Mouse (Mus musculus) kidney, embryonic 14.5 days (tissue): ENCODE data around the gene Slc15a5. TPM values are rescaled to one million over a fixed set of nuclear protein-coding genes. Genes with fewer than 3 reads are reported as not detected.

Source experiments
- ATAC-seq: fragments of 200-750 bp; cut with Nextera tagmentation; 2 replicates; pipeline ENCODE4 v1.8.0; 2017; ENCODE audit warnings: moderate number of reproducible peaks, mild to moderate bottlenecking, moderate TSS enrichment, moderate library complexity; ENCODE audit not compliant: low FRiP score, low TSS enrichment
- H3K27ac ChIP-seq: fragments of 300-500 bp; sonication (generic); 2 replicates; pipeline ENCODE4 v1.5.1; 2014; ENCODE audit warnings: low read depth, mild to moderate bottlenecking, low read length, moderate library complexity, mixed read lengths
- H3K27me3 ChIP-seq: fragments of 300-500 bp; sonication (generic); 2 replicates; pipeline ENCODE4 v1.6.1; 2014; ENCODE audit warnings: mild to moderate bottlenecking, low read length; ENCODE audit not compliant: control insufficient read depth, insufficient read depth
- H3K36me3 ChIP-seq: fragments of 300-500 bp; sonication (generic); 2 replicates; pipeline ENCODE4 v1.6.1; 2014; ENCODE audit warnings: low read length, mixed read lengths; ENCODE audit not compliant: control insufficient read depth, insufficient read depth
- H3K4me1 ChIP-seq: fragments of 300-500 bp; sonication (generic); 2 replicates; pipeline ENCODE4 v1.6.1; 2014; ENCODE audit warnings: low read length, mixed read lengths; ENCODE audit not compliant: control insufficient read depth, insufficient read depth
- H3K4me2 ChIP-seq: fragments of 300-500 bp; sonication (generic); replicated peaks from 2 replicates; pipeline ENCODE4 v1.6.1; 2014; ENCODE audit warnings: low read depth, mild to moderate bottlenecking, low read length
- H3K4me3 ChIP-seq: fragments of 300-500 bp; sonication (generic); 2 replicates; pipeline ENCODE4 v1.5.1; 2014; ENCODE audit warnings: mild to moderate bottlenecking, low read length
- H3K9ac ChIP-seq: fragments of 300-500 bp; sonication (generic); 2 replicates; pipeline ENCODE4 v1.6.1; 2014; ENCODE audit warnings: low read depth, mild to moderate bottlenecking, low read length, moderate library complexity
- H3K9me3 ChIP-seq: fragments of 300-500 bp; sonication (generic); 2 replicates; pipeline ENCODE4 v1.6.1; 2016; ENCODE audit warnings: low read length; ENCODE audit not compliant: control insufficient read depth
- WGBS: fragments of 180-500 bp; shearing (Covaris S2); extraction: QIAGEN DNeasy Blood & Tissue Kit; methylation state at CpG from one replicate; pipeline ENCODE4 v1.1.7; 2014; 5-methylcytosine and 5-hydroxymethylcytosine counted together
- polyA plus RNA-seq: library from polyadenylated mRNA; unstranded; fragments of >200 nt; fragmentation: Nextera tagmentation; extraction: Ambion mirVana; gene quantifications from 2 replicates; pipeline ENCODE4 v1.2.1, GENCODE M21; 2014

Gene Slc15a5
- polyA plus RNA-seq, 1 experiment from 2014 or later = not detected

GRCm38 (mm10) chr6:137985169-137985568 lies 94.5 kb downstream of the Slc15a5 start:
- H3K4me2 ChIP-seq = no peak overlapping the region
- H3K36me3 ChIP-seq = no peaks in the 10 kb centered on the region
- H3K4me1 ChIP-seq = no peaks in the 10 kb centered on the region
- H3K4me3 ChIP-seq = no peak overlapping the region
- WGBS = 90% methylated on average over 6 of the region's 6 CpGs
- no peaks in the 10 kb centered on the region for H3K27me3 ChIP-seq
- no peaks in the 10 kb centered on the region for H3K9me3 ChIP-seq
- H3K9ac ChIP-seq = no peak overlapping the region
- ATAC-seq = no peak
- no peak overlapping the region for H3K27ac ChIP-seq

DNA sequence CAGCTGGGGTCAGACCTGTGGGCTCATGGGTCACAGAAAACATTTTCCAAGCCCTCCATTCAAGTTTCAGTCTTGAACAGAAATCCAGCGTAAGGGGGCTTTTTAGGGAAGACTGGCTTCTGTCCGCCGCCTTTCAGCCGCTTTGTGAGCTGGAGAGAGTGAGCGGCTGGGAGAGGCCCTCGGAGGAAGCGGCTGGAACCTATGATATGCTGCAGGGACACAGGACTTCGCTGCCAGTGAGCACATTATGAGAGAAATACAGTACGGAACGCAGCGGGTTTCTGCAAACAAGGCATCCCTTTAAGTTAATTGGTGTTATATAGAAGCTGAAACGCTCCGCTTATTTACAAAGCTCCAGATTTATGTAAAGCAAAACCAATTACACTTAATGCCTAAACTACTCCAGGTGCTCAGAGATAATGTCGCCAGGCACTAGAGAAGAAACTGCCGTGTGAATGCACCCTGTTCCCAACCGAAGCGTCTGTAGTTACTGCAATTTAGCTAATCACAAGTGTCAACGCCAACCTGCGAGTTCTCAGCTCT lies 97.5 kb downstream of the Slc15a5 start:
- WGBS = 54% methylated on average over 19 of the region's 19 CpGs
- Histone ChIP-seq H3K4me2 (no peak overlapping the region; the same call in 1 of the 2 replicates), H3K36me3 (no peaks in the 10 kb centered on the region), H3K4me1 (no peaks in the 10 kb centered on the region), H3K9me3 (no peaks in the 10 kb centered on the region), H3K9ac (no peak overlapping the region), H3K27ac (no peak overlapping the region), H3K4me3 (no peak overlapping the region), H3K27me3 (no peaks in the 10 kb centered on the region)
- no peak for ATAC-seq

- H3K4me3 ChIP-seq = no peak overlapping the region
- H3K36me3 ChIP-seq = no peaks in the 10 kb centered on the region
- no peak overlapping the region for H3K27ac ChIP-seq
- no peak overlapping the region for H3K9ac ChIP-seq
- 76% methylated on average over 10 of the region's 10 CpGs for WGBS
- no peaks in the 10 kb centered on the region for H3K27me3 ChIP-seq
- no peaks in the 10 kb centered on the region for H3K9me3 ChIP-seq
- H3K4me1 ChIP-seq = no peaks in the 10 kb centered on the region
- ATAC-seq = no peak
- no peak overlapping the region for H3K4me2 ChIP-seq
These were observed 98.6 kb downstream of the Slc15a5 start for GRCm38 (mm10) chr6:137980905-137981696.

GRCm38 (mm10) chr6:137980413-137980812 lies 99.3 kb downstream of the Slc15a5 start:
- no peak for ATAC-seq
- Histone ChIP-seq H3K4me2 (no peak overlapping the region), H3K27ac (no peak overlapping the region), H3K27me3 (no peaks in the 10 kb centered on the region), H3K9ac (no peak overlapping the region), H3K36me3 (no peaks in the 10 kb centered on the region), H3K9me3 (no peaks in the 10 kb centered on the region; the same call in 1 of the 2 replicates), H3K4me1 (no peaks in the 10 kb centered on the region), H3K4me3 (no peak overlapping the region)
- WGBS = 74% methylated on average over 8 of the region's 8 CpGs

GRCm38 (mm10) chr6:137979802-137980201 lies 99.9 kb downstream of the Slc15a5 start:
- H3K9me3 ChIP-seq = peaks cover 5% of the 10 kb centered on the region; the same call in 1 of the 2 replicates
- 79% methylated on average over 12 of the region's 12 CpGs for WGBS
- no peaks in the 10 kb centered on the region for H3K36me3 ChIP-seq
- H3K4me3 ChIP-seq = no peak overlapping the region
- H3K27ac ChIP-seq = no peak overlapping the region
- no peaks in the 10 kb centered on the region for H3K4me1 ChIP-seq
- ATAC-seq = no peak
- H3K9ac ChIP-seq = no peak overlapping the region
- H3K4me2 ChIP-seq = no peak overlapping the region
- H3K27me3 ChIP-seq = no peaks in the 10 kb centered on the region

DNA sequence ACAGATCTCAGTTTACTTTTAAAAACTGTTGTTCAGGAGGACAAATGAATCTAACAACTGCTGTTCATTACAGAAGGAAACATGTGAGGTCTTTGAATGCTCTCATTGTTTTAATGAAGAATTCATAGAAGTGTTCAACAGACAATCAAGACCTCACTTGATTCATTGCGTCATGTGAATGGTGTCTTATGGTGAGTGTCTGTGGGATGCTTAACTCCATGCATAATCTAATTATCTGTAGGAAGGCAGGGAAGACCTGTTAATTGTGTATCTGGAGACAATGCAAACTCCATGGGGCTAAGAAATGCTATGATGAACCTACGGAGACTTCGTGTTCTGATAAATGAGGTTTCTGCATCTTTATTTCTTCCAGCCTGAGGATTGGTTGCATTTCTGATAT lies 103.7 kb downstream of the Slc15a5 start:
- H3K9ac ChIP-seq = no peak overlapping the region
- WGBS = 100% methylated on average over 3 of the region's 3 CpGs
- H3K27me3 ChIP-seq = no peaks in the 10 kb centered on the region
- no peaks in the 10 kb centered on the region for H3K36me3 ChIP-seq
- no peaks in the 10 kb centered on the region for H3K4me1 ChIP-seq
- H3K4me3 ChIP-seq = no peak overlapping the region
- ATAC-seq = no peak
- no peak overlapping the region for H3K4me2 ChIP-seq
- no peak overlapping the region for H3K27ac ChIP-seq
- peaks cover 5% of the 10 kb centered on the region; the same call in 1 of the 2 replicates for H3K9me3 ChIP-seq

GRCm38 (mm10) chr6:137963703-137964102 lies 116.0 kb downstream of the Slc15a5 start:
- H3K9me3 ChIP-seq = no peaks in the 10 kb centered on the region
- H3K36me3 ChIP-seq = no peaks in the 10 kb centered on the region
- 53% methylated on average over 7 of the region's 7 CpGs for WGBS
- H3K4me3 ChIP-seq = no peak overlapping the region
- H3K4me2 ChIP-seq = no peak overlapping the region
- H3K4me1 ChIP-seq = no peaks in the 10 kb centered on the region
- no peaks in the 10 kb centered on the region for H3K27me3 ChIP-seq
- no peak overlapping the region for H3K9ac ChIP-seq
- no peak for ATAC-seq
- H3K27ac ChIP-seq = no peak overlapping the region

GRCm38 (mm10) chr6:137962836-137963235 lies 116.9 kb downstream of the Slc15a5 start:
- no peak overlapping the region for H3K4me3 ChIP-seq
- H3K27me3 ChIP-seq = no peaks in the 10 kb centered on the region
- no peak overlapping the region for H3K27ac ChIP-seq
- ATAC-seq = no peak
- WGBS = 71% methylated on average over 4 of the region's 4 CpGs
- no peaks in the 10 kb centered on the region for H3K4me1 ChIP-seq
- no peaks in the 10 kb centered on the region for H3K9me3 ChIP-seq
- no peaks in the 10 kb centered on the region for H3K36me3 ChIP-seq
- no peak overlapping the region for H3K9ac ChIP-seq
- no peak overlapping the region for H3K4me2 ChIP-seq

GRCm38 (mm10) chr6:137960023-137960778 lies 119.5 kb downstream of the Slc15a5 start:
- Histone ChIP-seq H3K9ac (no peak overlapping the region), H3K4me1 (no peaks in the 10 kb centered on the region), H3K27ac (no peak overlapping the region), H3K27me3 (no peaks in the 10 kb centered on the region), H3K9me3 (no peaks in the 10 kb centered on the region), H3K36me3 (no peaks in the 10 kb centered on the region), H3K4me3 (no peak overlapping the region), H3K4me2 (no peak overlapping the region)
- WGBS = 88% methylated on average over 4 of the region's 4 CpGs
- no peak for ATAC-seq
